Mouse (Mus musculus) testis, adult 2 months (tissue): ENCODE measurements around the gene Ablim1. TPM values are rescaled to one million over a fixed set of nuclear protein-coding genes. Genes with fewer than 3 reads are reported as not detected.

Experiments used
- H3K27ac ChIP-seq: fragments of 200-500 bp; 2 replicates; pipeline ENCODE4 v1.5.1; 2012; ENCODE audit warnings: low read depth, low read length; ENCODE audit not compliant: control insufficient read depth, insufficient read depth
- H3K27me3 ChIP-seq: fragments of 200-500 bp; 2 replicates; pipeline ENCODE4 v1.6.1; 2012; ENCODE audit warnings: mild to moderate bottlenecking, low read length, moderate library complexity; ENCODE audit not compliant: control insufficient read depth, insufficient read depth
- H3K36me3 ChIP-seq: fragments of 200-500 bp; 2 replicates; pipeline ENCODE4 v1.6.1; 2012; ENCODE audit warnings: mild to moderate bottlenecking, low read length; ENCODE audit not compliant: control insufficient read depth, insufficient read depth
- H3K4me1 ChIP-seq: fragments of 200-500 bp; 2 replicates; pipeline ENCODE4 v1.6.1; 2012; ENCODE audit warnings: low read length; ENCODE audit not compliant: control insufficient read depth, insufficient read depth
- H3K4me3 ChIP-seq: fragments of 200-500 bp; 2 replicates; pipeline ENCODE4 v1.5.1; 2012; ENCODE audit warnings: low read depth, mild to moderate bottlenecking, low read length, moderate library complexity, mixed read lengths; ENCODE audit not compliant: control insufficient read depth
- CTCF ChIP-seq: fragments of 200-500 bp; IDR thresholded peaks from 2 replicates; pipeline ENCODE4 v1.5.1; 2012; ENCODE audit warnings: low read depth, mild to moderate bottlenecking, inconsistent platforms, low read length, moderate library complexity; ENCODE audit not compliant: control insufficient read depth, insufficient read depth, insufficient replicate concordance
- POLR2A ChIP-seq: fragments of 200-500 bp; IDR thresholded peaks from 2 replicates; pipeline ENCODE4 v1.6.1; 2012; ENCODE audit warnings: low read depth, mild to moderate bottlenecking, inconsistent platforms, low read length, moderate library complexity; ENCODE audit not compliant: control insufficient read depth
- polyA plus RNA-seq: library from polyadenylated mRNA; depleted of rRNA; stranded (reverse); fragments of >200 nt; gene quantifications from 2 replicates; pipeline ENCODE4 v1.2.3, GENCODE M21; 2012; rRNA removed

Gene Ablim1
- polyA plus RNA-seq, 1 experiment, result 3.0 TPM

GRCm38 (mm10) chr19:56989171-56989570, 325.5 kb downstream of the Ablim1 start:
- Histone ChIP-seq H3K27ac (no peak overlapping the region), H3K4me3 (no peak overlapping the region), H3K36me3 (no peaks in the 10 kb centered on the region), H3K4me1 (peaks cover 6% of the 10 kb centered on the region; the same call in 1 of the 2 replicates), H3K27me3 (no peaks in the 10 kb centered on the region)
- TF ChIP-seq CTCF, result no peak
- no peak for TF ChIP-seq POLR2A

- Histone ChIP-seq H3K27ac (no peak overlapping the region), H3K27me3 (no peaks in the 10 kb centered on the region), H3K36me3 (no peaks in the 10 kb centered on the region), H3K4me3 (no peak overlapping the region), H3K4me1 (peaks cover 4% of the 10 kb centered on the region; the same call in 1 of the 2 replicates)
- TF ChIP-seq CTCF (no peak), POLR2A (no peak)
These were observed 330.5 kb downstream of the Ablim1 start for GRCm38 (mm10) chr19:56984229-56984628.

- Histone ChIP-seq H3K36me3 (no peaks in the 10 kb centered on the region), H3K27ac (no peak overlapping the region), H3K4me1 (peaks cover under 1% of the 10 kb centered on the region; the same call in 1 of the 2 replicates), H3K4me3 (no peak overlapping the region), H3K27me3 (no peaks in the 10 kb centered on the region)
- TF ChIP-seq CTCF (no peak), POLR2A (no peak)
These were observed 331.0 kb downstream of the Ablim1 start for GRCm38 (mm10) chr19:56983757-56984156.

Other genes with a start within 250 kb of the Ablim1 start
- 12.3 and 13.7 TPM in 2 replicates for gene Fam160b1, start 45.8 kb upstream of the Ablim1 start, polyA plus RNA-seq
- gene Trub1, start 138.0 kb upstream of the Ablim1 start, polyA plus RNA-seq, result 1.8 and 1.9 TPM in 2 replicates